Mouse (Mus musculus) right cerebral cortex, postnatal 10 days (tissue): ENCODE data around the gene Gm6408.
A peak's percentile ranks its signal among the peaks of the same experiment; 100 is the strongest.
"Not testable (repeated sequence)": the region's sequence is repeated elsewhere in the genome, so short reads cannot be mapped to it uniquely, and the experiment has no call there.

Experiments
- DNase-seq, 2 experiments: peaks; one replicate each; pipeline ENCODE4 v3.0.0; 2021; ENCODE audit warnings: low spot score in 2 of 2

Gm6408 gene

DNA sequence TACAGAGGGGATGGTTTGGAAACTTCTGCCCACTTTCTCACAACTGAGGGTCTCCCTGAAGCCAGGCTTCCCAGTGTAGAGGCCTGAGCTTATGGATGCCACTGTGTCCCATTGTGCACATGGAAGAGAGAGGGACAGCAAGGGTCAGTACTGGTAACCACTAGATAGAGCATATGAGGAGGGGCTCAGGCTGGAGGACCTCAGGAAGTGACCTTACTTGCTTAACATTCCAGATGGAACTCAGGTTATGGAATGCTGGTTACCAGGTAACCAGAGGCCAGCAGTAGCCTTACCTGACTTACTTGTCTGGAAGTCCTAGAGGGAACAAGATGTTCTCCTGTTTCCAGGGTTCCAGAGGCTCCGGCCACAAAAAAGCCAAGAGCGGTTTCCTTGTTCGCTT lies at the start of gene Gm6408:
Gene Gm6408, plus strand, starts transcription at position 301 of the 400 bp plus-strand sequence.
- not testable (repeated sequence) for DNase-seq

DNA sequence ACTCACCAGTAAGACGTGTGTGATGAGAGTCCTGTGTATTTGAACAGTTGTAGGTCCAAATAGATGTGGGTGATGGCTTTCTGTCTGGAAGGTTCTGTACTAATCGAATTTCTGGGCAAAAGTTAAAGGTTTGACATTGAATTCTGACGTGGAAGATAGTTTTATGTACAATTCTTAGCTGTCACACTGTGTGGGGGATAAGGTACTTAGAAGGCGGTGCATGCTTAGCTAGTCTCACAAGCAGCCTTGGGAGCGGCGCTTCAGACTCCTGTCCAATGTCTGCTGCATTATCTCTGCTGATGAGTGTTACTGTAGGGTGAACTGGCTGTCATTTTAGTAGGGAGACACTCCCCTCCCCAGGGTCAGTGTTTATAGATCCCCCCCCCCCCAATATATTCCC lies 49.3 kb upstream of the Gm6408 start:
- DNase-seq = peak in 1 of 2 experiments; percentile 17

DNA sequence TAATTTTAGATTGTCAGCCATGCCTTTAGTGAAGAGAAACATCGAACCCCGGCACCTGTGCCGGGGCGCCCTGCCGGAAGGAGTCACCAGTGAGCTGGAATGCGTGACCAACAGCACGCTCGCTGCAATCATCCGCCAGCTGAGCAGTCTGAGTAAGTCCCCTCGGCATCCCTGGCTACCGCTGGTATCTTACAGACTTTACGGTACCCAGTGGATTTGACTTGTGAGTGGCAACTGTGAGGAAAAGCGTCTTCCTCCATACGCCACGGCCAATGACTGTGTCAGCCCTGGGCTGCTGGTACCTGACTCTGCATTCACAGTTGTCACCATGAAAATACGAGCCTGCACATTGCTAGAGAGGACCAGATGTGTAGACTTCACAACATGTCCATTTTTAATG lies 46.4 kb upstream of the Gm6408 start:
- peak; percentile 20 for DNase-seq

DNA sequence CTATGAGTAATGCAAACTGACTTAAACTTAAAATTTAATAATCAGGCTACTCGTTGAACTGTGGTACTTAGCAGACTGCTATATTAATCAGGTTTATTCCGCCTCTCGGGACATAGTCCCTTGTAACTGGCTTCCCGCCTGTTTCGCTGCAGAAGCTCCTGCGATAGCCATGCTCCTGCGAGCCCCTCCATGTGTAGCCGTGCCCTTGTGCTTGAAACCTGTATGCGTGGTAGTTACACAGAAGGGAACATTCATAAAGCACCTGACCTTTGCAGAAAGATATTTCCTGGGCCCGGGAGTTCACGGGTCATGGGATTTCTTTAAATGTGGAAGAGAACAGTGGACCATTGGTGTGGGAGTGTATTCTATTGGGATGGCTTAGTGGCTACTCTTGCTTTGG lies 45.0 kb upstream of the Gm6408 start:
- peak in 1 of 2 experiments; percentile 13 for DNase-seq

DNA sequence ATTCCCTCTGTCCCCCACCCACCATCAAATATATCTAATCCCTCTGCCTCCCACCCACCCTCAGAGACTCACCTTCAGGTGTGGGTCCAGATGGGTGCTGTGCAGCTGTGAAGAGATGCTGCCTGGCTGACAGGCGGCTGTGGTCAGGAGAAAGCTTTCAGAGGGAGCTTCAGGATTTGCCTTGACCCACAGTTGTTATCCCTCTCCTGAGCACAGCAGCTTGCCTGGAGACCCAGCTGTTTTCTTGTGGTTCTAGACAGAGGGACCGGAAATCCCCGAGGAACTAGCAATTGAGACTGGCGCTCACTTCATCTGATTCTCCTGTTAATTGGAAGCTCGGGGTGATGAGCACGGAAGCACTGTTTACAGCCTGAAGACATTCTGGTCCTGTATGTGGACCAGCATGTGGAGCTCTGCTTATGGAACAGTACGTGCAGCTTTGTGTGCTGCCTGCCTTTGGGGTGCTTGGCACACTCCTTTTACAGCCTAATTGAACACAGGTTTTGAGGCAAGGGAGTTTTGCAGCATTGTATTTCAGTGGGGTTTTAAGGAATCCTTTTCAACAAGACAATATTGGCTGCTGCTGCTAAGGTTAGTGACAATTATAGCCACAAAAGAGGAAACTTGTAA lies 42.5 kb upstream of the Gm6408 start:
- DNase-seq = peak; percentile 18

DNA sequence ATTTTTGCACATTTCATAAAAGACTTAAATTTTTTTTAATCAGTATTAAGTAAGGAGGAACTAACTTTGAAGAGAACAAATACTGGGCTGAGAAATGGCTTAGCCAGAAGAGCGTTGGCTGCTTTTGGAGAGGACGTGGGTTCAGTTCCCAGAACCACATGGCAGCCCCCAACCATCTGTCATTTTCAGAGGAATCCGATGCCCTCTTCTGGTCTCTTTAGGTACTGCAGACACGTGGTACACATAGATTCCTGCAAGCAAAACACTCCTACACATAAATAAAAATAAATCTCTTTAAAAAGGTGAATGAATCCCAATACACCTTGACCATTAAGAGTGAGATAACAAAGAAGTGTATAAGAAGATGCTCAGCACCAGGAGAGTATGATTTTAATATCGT lies 41.5 kb upstream of the Gm6408 start:
- DNase-seq = peak; percentile 21 to 23

DNA sequence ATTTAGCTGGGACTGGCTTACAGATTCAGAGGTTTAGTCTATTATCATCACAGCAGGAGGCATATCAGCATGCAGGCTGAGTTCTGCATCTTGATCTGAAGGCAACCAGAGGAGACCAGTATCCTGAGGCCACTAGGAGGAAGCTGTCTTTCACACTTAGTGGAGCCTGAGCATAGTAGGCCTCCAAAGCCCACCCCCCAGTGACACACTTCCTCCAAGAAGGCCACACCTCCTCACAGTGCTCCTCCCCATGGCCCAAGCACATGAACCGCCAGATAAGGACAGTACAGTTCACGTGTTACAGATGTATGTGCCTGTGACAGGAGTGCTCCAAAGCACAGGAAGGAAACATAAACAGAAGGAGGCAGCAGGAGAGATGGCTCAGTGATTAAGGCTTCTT lies 39.0 kb upstream of the Gm6408 start:
- DNase-seq = peak; percentile 12 to 13

DNA sequence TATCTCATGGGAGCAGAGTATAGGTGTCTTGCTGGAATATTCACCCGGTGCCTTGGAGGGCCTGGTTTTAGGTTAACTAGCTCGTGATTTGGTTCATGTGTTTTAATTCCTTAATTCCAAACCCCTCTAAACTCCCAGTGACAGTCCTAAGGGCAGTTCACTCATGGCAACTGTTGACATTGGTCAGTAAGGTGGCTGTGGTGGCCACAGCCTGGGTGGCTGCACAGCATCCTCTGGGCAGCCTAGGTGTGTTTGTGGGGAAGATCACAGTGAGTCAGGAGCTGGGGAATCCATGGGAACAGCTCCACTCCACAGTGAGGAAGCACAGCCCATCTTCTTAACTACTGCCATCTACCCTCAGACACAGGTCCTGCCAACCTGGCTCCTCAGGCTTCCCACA lies 35.1 kb upstream of the Gm6408 start:
- DNase-seq = peak in 1 of 2 experiments; percentile 11

DNA sequence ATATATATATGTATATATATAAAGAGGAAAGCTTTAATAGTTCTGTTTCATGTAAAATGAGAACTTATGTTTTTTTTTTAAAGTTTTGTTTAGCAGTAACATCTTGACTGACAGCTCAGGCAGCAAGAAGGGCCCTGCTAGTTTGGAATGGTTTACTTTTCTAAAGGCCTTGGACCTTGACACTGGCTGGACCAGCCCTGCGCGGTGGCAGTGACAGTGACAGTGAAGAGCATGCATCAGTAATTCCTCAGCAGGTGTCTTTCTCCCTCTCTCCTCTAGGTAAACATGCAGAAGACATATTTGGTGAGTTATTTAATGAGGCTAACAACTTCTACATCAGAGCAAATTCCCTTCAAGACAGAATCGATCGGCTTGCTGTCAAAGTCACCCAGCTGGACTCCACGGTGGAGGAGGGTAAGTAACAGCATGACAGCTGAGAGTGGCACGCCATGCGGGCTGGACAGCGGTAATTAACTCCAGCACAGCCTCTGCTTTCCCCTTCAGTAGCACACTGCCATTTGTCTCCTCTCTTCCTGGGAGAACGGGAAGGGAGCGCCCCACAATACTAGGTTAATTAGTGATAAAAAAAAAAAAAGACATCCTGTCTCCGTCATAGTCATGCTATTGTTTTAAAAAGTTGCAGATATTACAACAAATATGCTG lies 30.0 kb upstream of the Gm6408 start:
- no peak for DNase-seq

DNA sequence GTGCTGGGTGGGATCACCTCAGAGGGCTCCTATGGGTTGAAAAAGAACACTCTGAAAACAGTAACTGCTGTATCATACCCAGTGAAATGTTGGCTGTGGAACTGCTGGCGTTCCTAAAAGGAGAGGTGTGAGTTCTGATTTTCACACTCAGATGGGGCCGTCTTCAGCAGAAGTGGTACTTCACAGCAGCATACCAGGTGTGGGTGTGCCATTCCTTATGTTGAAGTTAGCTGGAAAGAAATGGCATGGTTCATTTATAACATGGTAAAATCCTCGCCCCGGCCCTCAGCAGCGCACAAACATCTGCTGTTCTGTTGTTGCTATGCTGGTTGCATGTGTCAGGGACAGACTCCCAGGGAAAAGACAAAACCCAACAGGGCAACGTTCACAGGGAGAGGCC lies 28.2 kb upstream of the Gm6408 start:
- no peak for DNase-seq

DNA sequence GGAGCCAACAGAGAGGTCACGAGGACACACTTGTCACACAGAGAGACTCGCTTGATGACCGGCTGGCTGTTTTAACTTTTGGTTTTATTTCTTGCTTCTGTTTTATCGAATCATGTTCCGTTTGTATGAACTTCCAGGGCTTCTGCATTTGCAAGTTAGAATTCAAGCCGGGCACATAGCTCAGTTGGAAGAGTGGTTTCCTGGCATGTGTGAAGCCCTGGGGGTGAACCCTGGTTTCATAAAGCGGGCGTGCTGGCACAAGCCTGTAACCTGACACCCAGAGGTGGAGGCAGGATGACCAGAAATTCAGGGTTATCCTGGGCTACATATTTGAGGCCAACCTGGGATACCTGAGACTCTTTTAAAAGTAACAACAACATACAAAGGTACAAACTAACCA lies 20.2 kb upstream of the Gm6408 start:
- DNase-seq = no peak

DNA sequence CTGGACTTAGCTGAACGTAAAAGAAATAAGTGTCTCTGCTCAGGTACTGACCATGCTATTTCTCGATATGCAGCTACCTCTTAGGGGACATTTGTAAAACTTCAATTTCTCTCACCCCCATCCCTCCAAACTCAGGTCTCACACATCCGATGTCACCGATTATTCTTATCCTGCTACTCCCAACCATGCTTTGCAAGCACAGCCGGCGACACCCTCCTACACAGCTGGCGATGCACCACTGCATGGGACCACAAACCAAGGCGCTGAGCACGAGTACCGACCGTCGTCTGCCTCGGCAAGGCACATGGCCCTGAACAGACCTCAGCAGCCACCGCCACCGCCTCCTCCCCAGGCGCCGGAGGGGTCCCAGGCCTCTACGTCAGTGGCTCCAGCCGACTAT lies 15.1 kb upstream of the Gm6408 start:
- DNase-seq = no peak

DNA sequence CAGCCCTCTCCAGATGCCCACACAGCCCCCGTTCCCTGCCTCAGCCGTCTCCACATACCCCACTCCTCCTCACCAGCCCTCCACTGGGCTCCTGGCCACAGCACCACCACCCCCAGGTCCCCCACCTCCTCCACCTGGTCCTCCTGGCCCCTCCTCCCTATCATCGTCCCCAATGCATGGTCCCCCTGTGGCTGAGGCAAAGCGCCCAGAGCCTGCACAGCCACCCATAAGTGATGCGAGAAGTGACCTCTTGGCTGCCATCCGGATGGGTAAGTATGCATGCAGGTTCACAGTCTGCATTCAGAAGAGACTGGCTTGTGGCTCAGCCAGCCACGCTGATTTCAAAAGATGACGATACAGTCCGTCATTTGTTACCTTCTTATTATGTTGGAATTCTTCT lies 13.5 kb upstream of the Gm6408 start:
- no peak for DNase-seq

DNA sequence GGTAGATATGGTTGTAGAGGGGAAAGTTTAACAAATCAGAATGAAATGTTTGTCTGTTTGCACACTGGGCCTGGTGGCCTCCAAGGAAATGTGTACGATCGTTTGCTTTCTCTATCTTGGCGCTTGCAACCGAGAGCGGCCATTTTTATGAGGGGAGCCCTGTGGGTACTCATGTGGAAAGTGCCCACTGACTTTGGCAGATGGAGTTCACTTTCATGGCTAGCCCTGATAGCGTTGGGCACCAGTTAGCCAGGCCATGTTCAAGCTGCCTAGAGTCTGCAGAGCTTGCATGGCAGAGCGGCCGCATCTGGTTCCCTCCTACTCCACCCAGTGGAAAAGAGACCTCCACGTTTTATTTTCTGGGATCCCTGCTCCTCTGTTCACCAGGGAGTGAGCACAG lies 10.9 kb upstream of the Gm6408 start:
- no peak for DNase-seq

DNA sequence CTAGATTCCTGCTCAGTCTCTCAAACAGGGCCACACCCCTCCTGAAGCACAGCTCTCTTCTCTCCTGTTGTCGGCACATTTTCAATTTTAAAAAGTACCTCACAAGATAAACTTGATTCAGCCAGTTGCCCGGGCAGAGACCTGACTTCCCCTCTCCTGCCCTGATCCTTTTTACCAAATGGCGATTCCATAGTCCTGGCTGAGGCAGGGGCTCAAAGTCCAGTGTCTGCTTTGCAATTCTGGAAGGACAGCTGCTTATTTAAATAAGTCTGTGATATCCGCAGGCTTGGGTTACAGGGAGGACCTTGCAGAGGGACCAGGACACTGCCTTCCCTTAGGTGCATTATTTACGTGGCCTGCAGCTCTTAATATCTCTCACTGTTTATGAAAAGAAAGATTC lies 10.5 kb upstream of the Gm6408 start:
- no peak for DNase-seq

DNA sequence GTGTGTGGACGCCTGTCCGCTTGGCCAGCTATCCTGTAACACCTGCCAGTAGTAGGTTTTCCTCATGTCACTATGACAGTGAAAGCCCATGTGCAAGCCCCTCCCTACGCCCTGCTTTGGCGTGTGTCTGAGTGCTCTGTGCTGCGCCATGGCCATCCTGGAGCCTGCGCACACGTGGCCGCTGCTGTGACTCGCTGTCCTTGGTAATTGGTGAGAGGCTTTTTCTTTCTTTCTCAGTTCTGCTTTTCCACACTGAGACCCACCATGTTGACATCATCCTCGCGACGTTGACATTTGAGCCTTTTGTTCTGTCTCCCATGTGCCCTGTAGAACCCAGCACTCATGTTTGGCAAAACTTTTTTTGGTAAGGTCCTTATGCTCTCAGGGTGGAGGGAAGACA lies 9.9 kb upstream of the Gm6408 start:
- DNase-seq = peak in 1 of 2 experiments; percentile 39

DNA sequence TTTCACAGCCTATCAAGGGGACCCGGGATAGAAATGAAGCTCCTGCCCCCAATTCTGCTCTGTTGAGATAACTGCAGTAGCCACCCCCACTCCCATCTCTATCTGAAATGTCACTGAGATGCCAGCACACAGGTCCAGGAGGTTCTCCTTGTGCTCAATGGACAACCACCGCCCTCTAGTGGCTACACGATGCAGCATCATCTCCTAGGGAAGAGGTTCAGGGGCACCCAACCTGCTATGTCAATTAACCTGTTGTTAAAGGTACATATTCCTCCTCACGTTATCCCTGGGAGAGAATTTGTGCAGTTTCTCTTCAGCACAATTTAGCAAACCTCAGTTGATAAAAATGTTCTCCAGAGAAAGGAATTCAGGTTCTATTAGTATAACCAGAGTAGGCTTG lies 2.2 kb upstream of the Gm6408 start:
- DNase-seq = peak; percentile 49 to 61

DNA sequence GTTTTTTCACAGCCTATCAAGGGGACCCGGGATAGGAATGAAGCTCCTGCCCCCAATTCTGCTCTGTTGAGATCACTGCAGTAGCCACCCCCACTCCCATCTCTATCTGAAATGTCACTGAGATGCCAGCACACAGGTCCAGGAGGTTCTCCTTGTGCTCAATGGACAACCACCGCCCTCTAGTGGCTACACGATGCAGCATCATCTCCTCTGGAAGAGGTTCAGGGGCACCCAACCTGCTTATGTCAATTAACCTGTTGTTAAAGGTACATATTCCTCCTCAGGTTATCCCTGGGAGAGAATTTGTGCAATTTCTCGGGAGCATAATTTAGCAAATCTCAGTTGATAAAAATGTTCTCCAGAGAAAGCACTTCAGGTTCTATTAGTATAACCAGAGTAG lies 7.2 kb downstream of the Gm6408 start:
- peak in 1 of 2 experiments; percentile 41 for DNase-seq

DNA sequence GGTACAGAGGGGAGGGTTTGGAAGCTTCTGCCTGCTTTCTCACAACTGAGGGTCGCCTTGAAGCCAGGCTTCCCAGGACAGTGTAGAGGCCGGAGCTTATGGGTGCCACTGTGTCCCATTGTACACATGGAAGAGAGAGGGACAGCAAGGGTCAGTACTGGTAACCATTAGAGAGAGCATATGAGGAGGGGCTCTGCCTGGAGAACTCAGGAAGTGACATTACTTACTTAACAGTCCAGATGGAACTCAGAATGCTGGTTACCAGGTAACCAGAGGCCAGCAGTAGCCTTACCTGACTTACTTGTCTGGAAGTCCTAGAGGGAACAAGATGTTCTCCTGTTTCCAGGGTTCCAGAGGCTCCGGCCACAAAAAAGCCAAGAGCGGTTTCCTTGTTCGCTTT lies 9.3 kb downstream of the Gm6408 start, which contains the start of gene Gm6370:
Gene Gm6370, plus strand, starts transcription at position 301 of the 400 bp plus-strand sequence.
- not testable (repeated sequence) for DNase-seq

DNA sequence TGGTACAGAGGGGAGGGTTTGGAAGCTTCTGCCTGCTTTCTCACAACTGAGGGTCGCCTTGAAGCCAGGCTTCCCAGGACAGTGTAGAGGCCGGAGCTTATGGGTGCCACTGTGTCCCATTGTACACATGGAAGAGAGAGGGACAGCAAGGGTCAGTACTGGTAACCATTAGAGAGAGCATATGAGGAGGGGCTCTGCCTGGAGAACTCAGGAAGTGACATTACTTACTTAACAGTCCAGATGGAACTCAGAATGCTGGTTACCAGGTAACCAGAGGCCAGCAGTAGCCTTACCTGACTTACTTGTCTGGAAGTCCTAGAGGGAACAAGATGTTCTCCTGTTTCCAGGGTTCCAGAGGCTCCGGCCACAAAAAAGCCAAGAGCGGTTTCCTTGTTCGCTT lies 20.3 kb downstream of the Gm6408 start, which contains the start of gene 4930449I24Rik:
Gene 4930449I24Rik, plus strand, starts transcription at position 301 of the 400 bp plus-strand sequence.
- DNase-seq = not testable (repeated sequence)

DNA sequence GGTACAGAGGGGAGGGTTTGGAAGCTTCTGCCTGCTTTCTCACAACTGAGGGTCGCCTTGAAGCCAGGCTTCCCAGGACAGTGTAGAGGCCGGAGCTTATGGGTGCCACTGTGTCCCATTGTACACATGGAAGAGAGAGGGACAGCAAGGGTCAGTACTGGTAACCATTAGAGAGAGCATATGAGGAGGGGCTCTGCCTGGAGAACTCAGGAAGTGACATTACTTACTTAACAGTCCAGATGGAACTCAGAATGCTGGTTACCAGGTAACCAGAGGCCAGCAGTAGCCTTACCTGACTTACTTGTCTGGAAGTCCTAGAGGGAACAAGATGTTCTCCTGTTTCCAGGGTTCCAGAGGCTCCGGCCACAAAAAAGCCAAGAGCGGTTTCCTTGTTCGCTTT lies 32.1 kb downstream of the Gm6408 start, which contains the start of gene Gm3402:
Gene Gm3402, plus strand, starts transcription at position 301 of the 400 bp plus-strand sequence.
- DNase-seq = not testable (repeated sequence)

DNA sequence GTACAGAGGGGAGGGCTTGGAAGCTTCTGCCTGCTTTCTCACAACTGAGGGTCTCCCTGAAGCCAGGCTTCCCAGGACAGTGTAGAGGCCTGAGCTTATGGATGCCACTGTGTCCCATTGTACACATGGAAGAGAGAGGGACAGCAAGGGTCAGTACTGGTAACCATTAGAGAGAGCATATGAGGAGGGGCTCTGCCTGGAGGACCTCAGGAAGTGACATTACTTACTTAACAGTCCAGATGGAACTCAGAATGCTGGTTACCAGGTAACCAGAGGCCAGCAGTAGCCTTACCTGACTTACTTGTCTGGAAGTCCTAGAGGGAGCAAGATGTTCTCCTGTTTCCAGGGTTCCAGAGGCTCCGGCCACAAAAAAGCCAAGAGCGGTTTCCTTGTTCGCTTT lies 43.7 kb downstream of the Gm6408 start, which contains the start of gene Gm3404:
Gene Gm3404, plus strand, starts transcription at position 301 of the 400 bp plus-strand sequence.
- DNase-seq = not testable (repeated sequence)
